Mouse (Mus musculus): ENCODE results near the gene Psmb7.

Psmb7 gene

DNA sequence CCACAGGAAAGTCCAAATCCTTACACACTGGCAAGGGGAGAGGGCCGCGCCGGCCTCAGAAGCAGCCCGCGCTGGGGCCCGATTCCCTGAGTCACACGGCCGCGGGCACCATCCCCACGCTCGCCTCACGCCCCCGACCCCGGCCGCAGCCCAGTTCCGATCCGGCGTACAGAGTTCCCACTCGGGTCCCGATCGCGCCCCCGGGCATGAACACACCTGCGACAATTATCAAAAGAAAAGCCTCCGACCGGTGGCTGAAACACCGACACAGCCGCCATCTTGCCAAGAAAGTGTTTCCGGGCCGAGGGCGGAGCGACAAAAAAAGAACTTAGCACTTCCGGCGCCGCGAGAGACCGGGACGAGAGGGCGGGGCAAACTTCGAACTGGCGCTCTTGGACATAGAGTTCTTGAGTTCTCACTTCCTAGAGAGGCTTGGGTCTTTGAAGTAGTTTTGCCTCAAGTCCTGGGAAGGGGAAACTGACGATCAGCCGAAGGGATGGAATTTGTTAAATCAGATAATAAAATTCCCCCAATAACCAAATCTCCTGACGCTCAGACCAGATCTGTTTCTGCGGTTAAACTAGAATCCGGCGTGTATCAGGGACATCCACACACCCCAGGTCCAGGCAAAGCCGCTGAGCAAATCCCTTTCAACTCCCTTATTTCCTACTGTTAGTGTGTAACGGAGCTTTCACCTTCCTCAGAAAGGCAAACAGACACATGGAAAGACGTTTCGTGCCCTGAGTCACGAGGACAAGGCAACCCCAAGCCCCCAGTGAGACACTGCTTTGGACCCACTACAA, at the start of gene Psmb7:
Psmb7 (minus strand) TSS at position 463 of the 803 bp plus-strand sequence.
- DNase-seq (ENCODE audit: low read depth) = peak; percentile 85

DNA sequence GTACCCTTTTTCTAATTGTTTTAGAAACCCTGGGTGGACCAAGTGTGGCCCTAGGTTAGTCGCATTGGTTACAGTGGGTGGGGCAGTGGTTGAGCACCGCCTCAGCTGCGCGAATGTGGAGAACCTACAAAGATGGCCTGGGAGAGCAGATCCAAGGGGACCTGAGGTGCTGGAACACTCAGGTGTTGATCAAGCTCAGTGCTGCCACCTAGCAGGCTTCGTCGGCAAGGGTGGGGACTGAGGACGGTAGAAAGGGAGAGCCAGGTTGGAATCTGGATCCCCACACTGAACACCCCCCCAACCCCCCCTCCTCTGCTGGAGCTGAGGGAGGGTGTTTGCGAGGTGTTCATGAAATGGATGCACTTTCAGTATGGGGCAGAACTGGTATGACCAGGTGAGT, 47.7 kb upstream of the Psmb7 start:
- no peak for DNase-seq (ENCODE audit: low read depth)

DNA sequence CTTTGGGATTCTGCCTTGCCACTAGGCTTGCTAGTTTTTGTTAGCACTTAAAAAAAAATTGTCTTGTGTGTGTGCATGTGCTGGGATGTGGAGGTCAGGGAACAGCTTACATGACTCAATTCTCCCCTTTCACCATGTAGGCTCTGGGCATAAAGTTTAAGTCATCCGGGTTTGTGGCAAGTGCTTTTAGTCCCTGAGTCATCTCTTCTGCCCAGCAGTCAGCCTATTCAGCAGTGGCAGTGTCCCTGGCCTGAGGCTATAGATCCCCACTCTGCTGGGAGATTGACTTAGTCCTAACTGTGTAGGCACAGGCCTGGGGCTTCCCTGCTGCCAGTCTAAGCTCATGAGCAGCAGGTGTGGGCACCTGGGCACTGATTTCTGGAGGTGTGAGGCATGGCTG, 46.0 kb upstream of the Psmb7 start:
- no peak for DNase-seq (ENCODE audit: low read depth)

DNA sequence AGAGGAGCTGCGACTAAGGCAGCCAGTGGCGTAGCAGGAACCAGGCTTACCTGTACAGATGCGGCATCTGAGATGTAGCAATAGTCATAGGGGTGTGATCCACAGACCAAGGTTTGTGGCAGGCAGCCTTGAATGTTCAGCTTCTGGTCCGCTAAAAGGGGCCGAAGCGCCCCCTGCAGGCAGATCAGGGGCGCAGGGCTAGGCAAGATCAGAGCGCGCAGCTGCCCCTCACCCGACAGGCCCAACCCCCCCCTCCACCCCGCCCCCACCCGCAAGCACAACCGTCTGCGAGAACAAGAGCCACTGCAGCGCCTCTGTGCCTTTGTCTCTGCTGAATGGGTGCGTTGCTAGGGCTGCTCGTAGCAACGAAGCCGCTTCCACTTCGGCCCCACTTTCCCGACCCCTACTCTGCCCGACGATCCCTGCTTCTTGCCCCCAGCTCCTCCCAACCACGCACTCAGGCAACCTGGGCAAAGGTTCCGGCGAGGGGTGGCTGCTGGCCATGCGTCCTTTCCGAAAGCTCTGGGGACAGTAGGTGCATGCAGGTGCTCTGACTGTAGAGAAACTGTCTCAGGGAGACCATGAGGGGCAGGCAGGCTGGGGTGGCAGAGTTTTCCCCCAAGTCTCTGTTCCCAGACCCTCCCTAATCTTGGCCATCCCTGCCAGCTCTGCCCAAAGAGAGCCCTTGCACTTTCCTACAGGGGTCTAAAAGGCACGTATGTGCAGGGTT, 45.1 kb upstream of the Psmb7 start:
- no peak for DNase-seq (ENCODE audit: low read depth)

DNA sequence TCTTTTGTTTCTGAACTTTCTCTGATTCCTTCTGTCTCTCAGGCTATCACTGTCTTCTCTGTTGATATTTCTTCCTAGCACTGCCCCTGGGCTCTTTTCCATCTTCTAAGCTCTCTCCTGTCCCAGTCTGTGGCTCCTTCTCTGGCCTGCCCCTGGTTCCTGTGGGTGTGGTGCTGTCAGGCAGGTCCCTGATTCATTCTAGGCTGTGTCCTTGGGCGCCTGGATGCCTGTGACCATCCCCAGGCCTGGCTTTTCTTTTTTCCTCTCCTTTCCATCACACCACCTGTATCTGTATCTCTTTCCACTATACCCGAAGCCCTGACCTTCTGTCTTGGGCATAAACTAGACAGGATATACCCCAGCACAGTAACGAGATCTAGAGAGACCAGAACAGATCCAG, 41.9 kb upstream of the Psmb7 start:
- no peak for DNase-seq (ENCODE audit: low read depth)

DNA sequence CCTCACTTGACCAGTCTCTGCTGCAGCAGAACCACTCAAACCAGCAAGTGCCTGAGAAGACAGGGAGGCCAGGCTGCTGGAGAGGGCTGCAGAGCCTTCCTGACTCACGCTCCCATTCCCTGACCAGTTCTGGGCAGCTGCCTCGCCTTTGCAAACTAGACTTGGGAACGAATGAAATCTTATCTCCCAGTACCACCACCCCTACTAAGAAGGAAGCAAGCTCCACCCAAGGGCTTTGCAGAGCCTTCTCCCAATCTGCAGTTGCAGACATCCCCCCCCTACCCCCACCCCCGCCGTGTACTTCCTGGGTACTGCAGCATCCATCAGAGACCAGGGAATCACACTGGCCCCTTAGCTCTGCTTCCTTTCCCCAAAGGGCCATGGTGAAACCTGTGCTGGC, 39.2 kb upstream of the Psmb7 start:
- no peak for DNase-seq (ENCODE audit: low read depth)

DNA sequence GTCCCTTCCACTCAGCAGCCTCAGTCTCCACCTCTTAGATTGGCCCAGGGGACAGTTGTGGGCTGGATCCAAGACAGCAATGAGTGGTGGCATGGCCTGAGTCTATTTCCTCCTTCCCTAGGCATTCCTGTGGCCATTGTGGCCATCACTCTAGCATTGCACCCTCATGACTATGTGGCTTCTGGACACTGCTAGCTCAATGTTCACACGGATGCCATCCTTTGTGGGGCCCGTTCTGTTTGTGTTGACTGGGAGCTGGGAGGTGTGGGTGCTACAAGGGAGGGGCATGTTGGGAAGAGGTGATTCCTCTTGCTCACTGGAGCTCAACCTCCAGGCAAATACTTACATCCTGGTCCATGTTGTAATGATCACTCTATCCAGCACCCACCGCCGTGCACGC, 38.3 kb upstream of the Psmb7 start:
- DNase-seq (ENCODE audit: low read depth) = no peak

DNA sequence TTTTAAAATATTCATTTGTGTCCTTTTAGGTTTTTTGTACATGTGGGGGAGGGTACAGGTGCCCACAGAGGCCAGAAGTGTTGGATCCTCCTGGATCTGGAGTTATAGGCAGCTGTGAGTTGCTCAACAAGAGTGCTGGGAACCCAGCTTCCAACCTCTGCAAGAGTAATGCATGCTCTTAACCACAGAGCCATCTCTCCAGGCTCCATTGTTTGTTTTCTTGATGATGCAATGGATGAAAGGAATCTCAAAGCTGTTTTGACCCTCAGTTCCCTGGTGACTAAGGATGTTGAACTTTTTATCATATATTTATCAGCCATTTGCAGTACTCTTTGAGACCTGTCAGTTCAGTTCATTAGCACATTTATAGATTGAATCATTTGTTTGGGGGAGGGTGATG, 35.1 kb upstream of the Psmb7 start:
- DNase-seq (ENCODE audit: low read depth) = no peak

DNA sequence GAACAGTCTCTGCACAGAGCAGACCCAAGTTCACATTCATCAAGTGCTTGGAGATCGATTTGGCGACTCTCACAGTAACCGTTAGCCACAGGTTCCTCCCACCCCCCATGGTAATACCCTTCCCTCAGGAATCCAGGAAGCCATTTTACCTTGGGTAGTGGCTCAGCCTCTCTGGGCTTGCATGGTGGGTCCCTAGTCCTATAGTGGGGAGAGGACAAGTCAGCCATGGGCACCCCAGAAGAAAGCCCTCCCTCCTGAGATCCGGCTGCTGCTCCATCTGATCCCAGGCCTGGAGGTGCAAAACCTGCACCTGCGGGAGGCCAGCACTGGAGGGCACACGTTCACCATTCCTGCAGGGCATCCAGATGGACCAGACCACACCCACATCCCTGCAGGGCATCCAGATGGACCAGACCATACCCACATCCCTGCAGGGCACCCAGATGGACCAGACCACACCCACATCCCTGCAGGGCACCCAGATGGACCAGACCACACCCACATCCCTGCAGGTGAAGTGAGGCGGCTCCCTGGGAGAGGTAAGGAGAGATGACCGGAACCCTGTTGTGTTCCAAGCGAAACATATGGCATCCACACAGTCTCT, 31.6 kb upstream of the Psmb7 start:
- no peak for DNase-seq (ENCODE audit: low read depth)

DNA sequence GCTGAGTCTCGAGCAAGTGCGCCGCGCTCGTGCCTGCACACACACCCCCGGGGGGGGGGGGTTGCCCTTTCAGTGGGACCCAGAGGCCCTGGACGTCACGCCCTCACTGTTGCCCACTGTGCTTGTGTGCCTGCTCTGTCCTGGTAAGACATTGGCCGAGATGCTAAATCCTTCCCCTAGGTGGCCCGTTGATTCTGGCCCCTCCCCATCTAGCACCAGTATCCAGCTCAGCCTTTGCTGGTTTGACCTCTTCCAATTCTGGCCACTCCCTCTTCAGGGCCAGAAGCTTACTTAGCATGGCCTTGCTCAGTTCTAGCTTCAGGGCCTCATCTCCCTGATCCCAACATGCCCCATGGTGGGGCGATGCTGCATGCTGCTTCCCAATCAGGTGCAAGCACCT, 28.6 kb upstream of the Psmb7 start:
- no peak for DNase-seq (ENCODE audit: low read depth)

DNA sequence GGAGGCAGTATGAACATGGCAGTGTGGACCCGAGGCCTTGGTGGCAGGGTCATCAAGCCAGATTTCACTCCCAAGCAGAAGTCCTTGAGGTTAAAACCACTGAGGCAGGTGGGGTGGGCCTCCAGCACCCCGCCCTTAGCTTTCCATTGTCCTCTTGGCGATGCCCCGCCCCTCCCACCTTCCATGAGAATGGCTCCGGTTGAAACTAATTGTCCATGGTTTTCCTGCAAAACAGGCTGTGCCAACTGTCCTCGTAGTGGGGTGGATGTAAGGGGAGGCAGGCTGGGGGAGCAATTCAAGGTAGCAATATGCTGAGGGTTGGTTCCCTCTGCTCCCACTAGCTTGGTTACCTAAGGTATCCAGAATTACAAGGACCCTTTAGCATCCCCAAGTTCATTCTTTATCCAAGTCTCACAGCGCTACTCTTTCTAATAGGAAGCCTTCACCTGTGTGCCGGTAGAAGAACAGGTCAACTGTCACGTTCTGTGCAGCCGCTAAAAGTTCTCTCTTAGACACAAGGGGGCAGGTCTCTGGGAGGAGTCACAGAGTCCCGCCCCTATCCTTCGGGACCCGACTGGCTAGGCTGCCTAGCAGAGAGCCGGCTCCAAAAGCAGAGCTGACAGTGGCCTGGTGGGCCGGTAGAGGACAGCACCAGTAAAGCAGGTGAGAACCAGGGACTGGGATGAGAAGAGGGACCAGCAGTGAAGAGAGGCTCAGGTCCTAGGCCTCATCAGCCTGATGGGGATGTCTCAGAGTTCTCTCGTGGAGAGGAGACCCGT, 25.1 kb upstream of the Psmb7 start:
- no peak for DNase-seq (ENCODE audit: low read depth)

DNA sequence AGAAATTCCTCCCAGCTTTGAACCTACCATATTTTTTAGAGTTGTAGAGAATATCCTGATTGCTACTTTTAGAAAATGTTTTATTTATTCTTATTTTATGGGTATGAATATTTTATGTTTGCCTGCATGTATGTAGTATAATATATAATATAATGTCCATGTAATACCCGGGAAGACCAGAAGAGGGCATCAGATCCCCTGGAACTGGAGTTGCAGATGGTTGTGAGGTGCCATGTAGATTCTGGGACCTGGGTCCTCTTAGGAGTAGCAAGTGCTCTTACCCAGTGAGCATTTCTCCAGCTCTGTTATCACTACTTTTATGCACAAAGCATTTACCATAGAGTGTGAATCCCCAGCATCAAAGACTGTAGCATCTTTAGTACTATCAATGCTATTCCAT, 17.5 kb upstream of the Psmb7 start:
- no peak for DNase-seq (ENCODE audit: low read depth)

DNA sequence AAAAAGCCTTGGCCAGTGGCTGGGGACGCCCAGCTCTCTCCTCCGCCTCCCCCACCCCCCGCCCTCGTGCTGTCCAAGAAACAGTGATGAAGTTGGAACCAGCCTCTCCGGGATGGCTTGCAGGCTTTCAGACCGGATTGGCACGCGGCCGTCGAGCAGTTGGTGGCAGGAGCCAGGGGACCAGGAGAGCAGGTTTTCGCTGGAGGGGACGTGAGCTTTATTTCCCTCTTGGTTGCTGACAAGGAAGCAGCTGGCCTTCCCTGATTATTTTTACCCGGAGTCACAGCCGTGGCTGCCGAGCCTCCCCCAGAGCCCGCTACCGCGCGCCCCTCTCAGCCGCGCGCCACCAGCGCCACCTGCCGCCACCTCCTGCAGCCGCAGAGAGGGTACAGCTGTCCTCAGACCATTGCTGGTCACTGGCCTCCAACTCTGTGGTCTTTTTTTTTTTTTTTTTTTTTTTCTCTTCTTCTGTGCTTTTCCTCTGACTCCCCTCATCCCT, 14.5 kb upstream of the Psmb7 start:
- DNase-seq (ENCODE audit: low read depth) = no peak

DNA sequence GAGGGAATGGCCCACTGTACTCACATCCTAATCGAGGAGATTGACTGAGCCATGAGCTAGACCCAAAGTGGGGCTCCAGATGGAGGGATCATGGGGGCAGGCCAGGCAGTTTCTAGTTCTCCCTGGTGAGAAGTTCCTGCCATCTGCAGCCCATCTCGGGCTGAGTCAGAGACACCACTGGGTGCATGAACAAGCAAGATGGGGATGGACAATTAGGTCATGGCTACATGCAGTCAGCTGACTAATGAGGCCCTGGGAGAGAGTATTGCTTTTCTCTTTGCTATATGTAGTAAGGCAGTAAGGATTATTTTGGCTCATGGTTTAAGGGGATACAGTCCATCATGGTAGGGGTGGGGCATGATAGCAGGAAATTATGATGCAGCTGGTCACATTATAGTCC, 9.8 kb upstream of the Psmb7 start:
- no peak for DNase-seq (ENCODE audit: low read depth)

DNA sequence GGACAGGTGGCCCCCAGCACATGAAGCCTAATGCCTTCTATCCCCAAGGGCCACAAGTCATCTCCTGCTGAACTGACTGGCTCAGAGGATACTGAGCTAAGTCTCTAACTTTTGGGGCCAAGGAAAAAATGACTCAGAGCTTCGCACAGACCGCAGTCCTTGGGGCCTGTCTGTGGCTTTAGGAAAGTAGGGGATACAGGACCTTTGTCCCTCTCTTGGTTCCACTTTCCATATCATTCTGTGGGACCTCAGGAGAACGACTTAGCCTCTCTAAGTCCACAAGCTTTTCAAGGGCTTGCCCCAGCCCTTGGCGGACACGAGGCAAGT, 9.4 kb upstream of the Psmb7 start:
- DNase-seq (ENCODE audit: low read depth) = no peak

DNA sequence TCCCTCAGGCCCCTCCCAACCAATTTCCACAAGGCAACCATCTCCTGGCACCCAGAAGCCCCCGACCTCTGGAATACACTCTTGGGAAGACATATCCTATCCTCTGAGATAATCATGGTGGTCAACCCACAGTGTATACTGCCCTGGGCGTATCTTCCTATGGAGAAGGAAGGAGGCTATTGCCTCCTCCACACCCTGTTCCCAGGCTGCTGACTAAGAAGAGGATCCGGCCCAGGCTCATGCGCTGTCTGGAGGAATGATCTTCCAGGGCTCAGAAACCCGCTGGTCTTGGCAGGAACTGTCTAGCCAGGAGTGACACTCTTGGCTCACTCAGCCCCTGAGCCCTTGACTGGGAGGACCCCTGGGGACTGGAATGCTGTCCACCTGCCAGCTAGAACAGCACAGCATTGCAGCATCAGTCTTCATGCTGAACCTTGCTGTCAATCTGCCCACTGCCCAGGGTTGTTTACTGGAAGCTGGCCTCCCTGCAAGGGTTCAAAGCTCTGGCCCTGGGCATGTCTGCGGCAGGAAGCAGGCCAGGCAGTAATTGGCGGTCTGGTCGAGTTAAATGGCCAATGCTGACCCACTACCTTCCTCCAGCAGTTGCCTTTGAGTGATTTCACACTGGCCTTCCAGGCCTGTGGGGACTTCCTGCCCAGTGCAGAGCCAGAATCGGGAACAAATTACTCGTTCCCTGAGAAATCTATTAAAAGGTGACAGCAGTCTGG, 8.8 kb upstream of the Psmb7 start:
- DNase-seq (ENCODE audit: low read depth) = peak; percentile 95

DNA sequence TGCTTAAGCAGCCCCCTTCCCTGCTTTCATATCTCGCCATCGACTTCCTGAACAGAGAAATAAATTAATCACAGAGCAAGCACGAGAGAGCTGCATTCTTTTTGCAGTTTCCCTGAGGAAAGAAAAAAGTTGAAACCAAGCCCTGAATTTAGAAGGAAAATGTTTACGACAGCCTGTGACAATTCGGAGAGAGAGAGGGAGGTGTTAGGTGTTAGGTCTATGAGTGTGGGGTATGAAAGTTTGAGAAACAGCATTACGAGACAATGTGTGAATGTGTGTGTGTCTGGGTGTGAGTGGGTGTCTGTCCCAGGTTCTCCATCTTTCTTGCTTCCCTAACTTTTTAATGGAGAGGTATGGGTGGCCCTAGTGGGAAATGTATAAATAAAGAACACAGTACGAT, 8.2 kb upstream of the Psmb7 start:
- DNase-seq (ENCODE audit: low read depth) = no peak

DNA sequence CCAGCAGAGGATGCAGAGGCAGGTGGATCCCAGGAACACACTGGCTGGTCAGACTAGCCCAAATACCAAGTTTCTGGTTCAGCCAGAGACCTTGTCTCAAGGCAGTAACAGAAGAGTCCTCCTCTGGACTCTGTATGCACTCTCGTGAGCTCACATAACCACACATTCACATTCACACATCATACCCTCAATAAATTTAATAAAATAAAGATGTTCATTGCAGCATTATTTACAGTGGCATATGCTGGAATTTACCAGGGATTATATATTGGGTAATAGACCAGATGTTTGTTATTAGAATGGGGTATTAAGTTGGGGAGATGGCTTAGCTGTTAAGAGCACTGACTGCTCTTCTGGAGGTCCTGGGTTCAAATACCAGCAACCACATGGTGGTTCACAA, 6.5 kb upstream of the Psmb7 start:
- no peak for DNase-seq (ENCODE audit: low read depth)

DNA sequence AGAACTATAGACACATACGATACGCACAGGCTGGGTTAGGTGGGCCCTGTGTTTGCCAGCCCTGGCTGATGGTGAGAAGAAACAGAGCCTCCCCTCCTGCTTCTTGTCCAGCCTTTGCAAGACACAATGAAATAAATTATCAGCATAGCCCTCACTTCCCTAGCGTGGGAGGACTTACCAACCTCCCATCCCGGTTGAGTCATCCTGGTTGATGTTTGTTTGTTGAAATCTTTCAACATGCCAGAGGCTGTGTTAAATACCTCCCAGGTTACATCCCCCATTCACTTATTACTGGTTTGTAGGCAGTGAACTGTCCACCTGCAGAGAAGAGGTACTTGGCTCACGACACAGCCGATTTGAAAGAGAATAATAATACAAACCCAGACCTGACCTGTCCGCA, 3.8 kb upstream of the Psmb7 start:
- DNase-seq (ENCODE audit: low read depth) = no peak

DNA sequence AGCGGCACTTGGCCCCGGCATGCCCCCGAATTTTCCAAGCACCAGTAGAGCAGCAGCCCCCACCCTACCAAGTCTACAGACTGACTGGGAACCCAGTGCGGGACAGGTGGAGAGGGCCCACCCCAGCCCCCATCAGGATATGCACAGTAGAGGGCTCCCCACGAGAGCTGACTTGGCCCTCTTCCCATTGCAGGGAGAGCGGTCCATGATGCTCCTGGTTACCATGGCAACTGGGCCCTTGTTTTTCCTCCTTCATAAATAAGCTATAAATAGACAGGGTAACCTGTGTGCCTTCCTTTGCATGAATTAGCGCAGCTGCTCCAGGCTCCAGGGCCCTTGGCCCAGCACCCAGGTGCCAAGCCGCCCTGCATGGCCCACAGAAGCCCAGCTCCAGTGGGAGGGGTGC, 3.3 kb upstream of the Psmb7 start:
- DNase-seq (ENCODE audit: low read depth) = no peak

DNA sequence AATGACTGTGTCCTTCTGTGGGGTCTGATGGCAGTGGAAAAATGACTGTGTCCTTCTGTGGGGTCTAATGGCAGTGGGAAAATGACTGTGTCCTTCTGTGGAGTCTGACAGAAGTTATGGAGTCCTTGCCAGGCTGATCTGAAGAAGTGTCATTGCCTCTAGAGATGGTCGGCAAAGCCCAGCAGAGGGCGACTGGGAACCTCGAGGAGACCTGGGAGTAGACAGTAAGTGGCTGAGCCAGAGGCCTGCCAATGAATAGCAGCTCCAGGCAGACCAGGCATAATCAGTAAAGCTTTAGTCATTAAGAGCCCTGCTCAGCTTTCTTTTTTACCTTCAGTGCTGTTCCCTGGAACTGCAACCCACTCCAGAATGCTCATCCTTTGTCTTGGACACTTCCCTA, 2.0 kb upstream of the Psmb7 start:
- no peak for DNase-seq (ENCODE audit: low read depth)

DNA sequence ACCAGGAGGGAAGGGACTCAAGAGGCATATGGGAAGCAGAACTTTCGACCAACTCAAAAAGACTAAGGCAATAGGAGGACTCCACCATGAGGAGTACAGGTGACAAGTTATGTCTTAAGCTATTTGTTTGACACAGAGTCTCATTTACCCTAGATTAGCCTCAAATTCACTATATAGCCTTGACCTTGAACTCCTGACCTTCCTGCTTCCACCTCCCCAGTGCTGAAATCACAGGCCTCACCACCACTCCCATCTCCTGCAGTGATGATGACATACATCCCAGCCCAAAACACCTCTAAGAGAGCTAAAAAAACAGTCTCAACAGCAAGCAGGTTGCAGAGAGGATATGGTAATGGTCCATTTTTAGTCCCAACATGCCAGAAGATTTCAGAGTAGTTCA, 2.1 kb downstream of the Psmb7 start:
- DNase-seq (ENCODE audit: low read depth) = no peak
